Mouse (Mus musculus) forebrain, embryonic 12.5 days (tissue): ENCODE data around the gene Gpr155. TPM values are rescaled to one million over a fixed set of nuclear protein-coding genes. Genes with fewer than 3 reads are reported as not detected.
A peak's percentile ranks its signal among the peaks of the same experiment; 100 is the strongest.

ENCODE experiments used
- ATAC-seq: fragments of 200-750 bp; cut with Nextera tagmentation; 2 replicates; pipeline ENCODE4 v1.8.0; 2017; ENCODE audit warnings: moderate TSS enrichment; ENCODE audit not compliant: low FRiP score
- H3K27ac ChIP-seq: fragments of 300-500 bp; sonication (generic); 2 replicates; pipeline ENCODE4 v1.5.1; 2016; ENCODE audit warnings: mild to moderate bottlenecking
- H3K27me3 ChIP-seq: fragments of 300-500 bp; sonication (generic); 2 replicates; pipeline ENCODE4 v1.6.1; 2016; ENCODE audit warnings: mild to moderate bottlenecking
- H3K36me3 ChIP-seq: fragments of 300-500 bp; sonication (generic); replicated peaks from 2 replicates; pipeline ENCODE4 v1.6.1; 2016; ENCODE audit warnings: mild to moderate bottlenecking
- H3K4me1 ChIP-seq: fragments of 300-500 bp; sonication (generic); 2 replicates; pipeline ENCODE4 v1.6.1; 2016
- H3K4me2 ChIP-seq: fragments of 300-500 bp; sonication (generic); 2 replicates; pipeline ENCODE4 v1.6.1; 2016; ENCODE audit warnings: mild to moderate bottlenecking, moderate library complexity
- H3K4me3 ChIP-seq: fragments of 300-500 bp; sonication (generic); replicated peaks from 2 replicates; pipeline ENCODE4 v1.5.1; 2016; ENCODE audit warnings: mild to moderate bottlenecking
- H3K9ac ChIP-seq: fragments of 300-500 bp; sonication (generic); 2 replicates; pipeline ENCODE4 v1.6.1; 2016; ENCODE audit warnings: mild to moderate bottlenecking
- H3K9me3 ChIP-seq: fragments of 300-500 bp; sonication (generic); 2 replicates; pipeline ENCODE4 v1.6.1; 2016
- WGBS: fragments of 180-500 bp; shearing (Covaris S2); methylation state at CpG from one replicate; pipeline ENCODE4 v1.1.7; 2016; 5-methylcytosine and 5-hydroxymethylcytosine counted together
- polyA plus RNA-seq: library from polyadenylated mRNA; unstranded; fragments of >200 nt; fragmentation: Nextera tagmentation; extraction: Ambion mirVana; gene quantifications from 2 replicates; pipeline ENCODE4 v1.2.1, GENCODE M21; 2016

Gpr155 gene
- polyA plus RNA-seq, 1 experiment from 2014 or later, result 7.3 TPM

DNA sequence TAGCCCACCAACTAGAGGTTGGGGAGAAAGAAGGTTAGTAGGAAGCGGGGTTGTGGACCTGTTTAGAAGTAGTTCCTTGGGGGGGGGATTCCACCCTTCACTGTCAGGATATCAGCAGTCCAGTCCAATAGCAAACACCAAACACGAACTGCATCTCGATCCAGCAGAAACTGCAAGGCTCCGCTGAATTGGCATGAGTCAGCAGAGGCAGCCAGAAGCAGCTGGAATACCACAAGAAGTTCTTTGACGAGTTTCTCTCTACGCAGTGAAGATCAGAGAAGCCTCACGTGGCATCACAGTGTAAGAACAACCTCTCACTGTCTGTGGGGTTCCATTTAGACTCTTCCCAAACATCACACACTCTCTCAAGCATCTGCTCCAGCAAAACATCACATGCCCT lies 18.6 kb upstream of the Gpr155 start:
- Histone ChIP-seq H3K27me3 (no peaks in the 10 kb centered on the region), H3K4me3 (no peak overlapping the region), H3K4me1 (no peaks in the 10 kb centered on the region), H3K36me3 (no peaks in the 10 kb centered on the region), H3K4me2 (no peak overlapping the region), H3K9ac (no peak overlapping the region), H3K27ac (no peak overlapping the region), H3K9me3 (no peaks in the 10 kb centered on the region)
- 87% methylated on average over 7 of the region's 7 CpGs for WGBS
- ATAC-seq, result no peak

DNA sequence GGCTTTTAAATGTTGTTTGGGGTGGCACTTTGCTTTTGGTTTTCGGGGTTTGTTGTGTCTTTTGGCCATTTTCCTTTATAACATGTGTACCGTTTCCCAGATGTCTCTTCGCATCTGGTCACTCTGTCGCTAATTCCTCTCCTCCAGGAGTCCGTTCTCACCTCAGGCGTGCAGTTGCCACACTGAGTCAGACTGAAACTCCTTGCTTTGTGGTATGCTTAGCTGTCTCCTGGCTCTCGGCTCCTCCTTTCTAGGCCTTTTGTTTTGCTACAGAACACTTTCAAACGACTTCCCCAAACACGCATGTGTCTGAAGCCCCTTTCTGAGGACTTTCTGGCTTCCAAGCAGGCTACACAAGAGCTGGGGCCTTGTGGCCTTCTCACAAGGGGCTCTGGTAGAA lies 18.1 kb upstream of the Gpr155 start:
- Histone ChIP-seq H3K4me3 (no peak overlapping the region), H3K27me3 (no peaks in the 10 kb centered on the region), H3K4me2 (no peak overlapping the region), H3K36me3 (no peaks in the 10 kb centered on the region), H3K9me3 (no peaks in the 10 kb centered on the region), H3K27ac (no peak overlapping the region), H3K9ac (no peak overlapping the region), H3K4me1 (no peaks in the 10 kb centered on the region)
- ATAC-seq, result no peak
- WGBS, result 84% methylated on average over 9 of the region's 9 CpGs

DNA sequence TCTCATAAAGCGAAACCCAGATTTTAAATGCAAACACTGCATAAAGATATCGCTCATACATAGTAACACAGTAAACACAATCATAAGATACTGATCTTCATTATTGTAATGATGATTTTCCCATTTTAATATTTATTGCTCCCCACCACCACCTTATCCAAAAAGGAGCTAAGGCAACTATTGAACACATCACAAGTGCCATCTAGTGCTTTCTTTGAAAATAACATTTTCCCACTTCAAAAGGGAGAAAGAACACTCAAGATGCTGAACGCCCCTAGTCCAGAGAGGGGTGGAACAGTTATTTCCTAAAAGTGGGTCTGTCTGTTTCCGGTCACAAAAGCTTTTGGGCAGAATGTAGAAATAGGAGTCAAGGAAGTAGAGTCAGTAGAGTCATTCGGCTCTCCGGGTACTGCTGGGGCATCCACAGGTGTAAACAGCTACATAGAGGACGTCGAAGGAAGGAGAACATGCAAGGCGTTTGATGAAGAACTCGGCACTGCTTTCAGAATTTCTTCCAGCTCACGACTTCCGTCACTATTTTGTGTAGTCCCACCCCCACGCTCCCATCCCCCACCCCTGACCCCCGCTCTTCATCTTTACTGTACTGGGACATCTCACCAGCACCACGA lies 17.1 kb upstream of the Gpr155 start:
- WGBS, result 82% methylated on average over 15 of the region's 15 CpGs
- ATAC-seq, result no peak
- H3K4me2 ChIP-seq, result no peak overlapping the region
- H3K27me3 ChIP-seq, result no peaks in the 10 kb centered on the region
- no peaks in the 10 kb centered on the region for H3K36me3 ChIP-seq
- H3K27ac ChIP-seq, result no peak overlapping the region
- H3K9me3 ChIP-seq, result no peaks in the 10 kb centered on the region
- H3K4me1 ChIP-seq, result no peaks in the 10 kb centered on the region
- no peak overlapping the region for H3K4me3 ChIP-seq
- H3K9ac ChIP-seq, result no peak overlapping the region

DNA sequence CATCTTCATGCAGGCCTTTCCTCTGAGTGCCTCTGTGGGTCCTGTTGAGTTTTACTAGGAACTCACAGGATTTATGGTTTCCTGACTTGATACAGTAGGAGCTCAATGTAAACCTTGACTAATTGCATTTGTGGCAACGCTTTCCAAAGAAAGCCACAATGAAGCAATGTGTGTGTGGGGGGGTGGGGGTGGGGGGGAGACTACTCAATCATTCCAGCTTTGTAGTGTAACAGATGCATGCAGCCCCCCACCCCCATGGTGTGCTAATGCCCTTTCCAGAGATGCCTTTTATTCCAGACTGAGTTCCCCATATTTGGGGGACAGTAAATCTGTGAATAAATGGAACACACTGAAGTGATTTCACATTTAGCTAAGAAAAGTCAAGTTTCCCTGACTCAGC lies 15.3 kb upstream of the Gpr155 start:
- Histone ChIP-seq H3K36me3 (no peaks in the 10 kb centered on the region), H3K4me1 (no peaks in the 10 kb centered on the region), H3K4me3 (no peak overlapping the region), H3K27ac (no peak overlapping the region), H3K4me2 (no peak overlapping the region), H3K9me3 (no peaks in the 10 kb centered on the region), H3K27me3 (no peaks in the 10 kb centered on the region), H3K9ac (no peak overlapping the region)
- no peak for ATAC-seq
- 64% methylated on average over 1 of the region's 1 CpGs for WGBS

DNA sequence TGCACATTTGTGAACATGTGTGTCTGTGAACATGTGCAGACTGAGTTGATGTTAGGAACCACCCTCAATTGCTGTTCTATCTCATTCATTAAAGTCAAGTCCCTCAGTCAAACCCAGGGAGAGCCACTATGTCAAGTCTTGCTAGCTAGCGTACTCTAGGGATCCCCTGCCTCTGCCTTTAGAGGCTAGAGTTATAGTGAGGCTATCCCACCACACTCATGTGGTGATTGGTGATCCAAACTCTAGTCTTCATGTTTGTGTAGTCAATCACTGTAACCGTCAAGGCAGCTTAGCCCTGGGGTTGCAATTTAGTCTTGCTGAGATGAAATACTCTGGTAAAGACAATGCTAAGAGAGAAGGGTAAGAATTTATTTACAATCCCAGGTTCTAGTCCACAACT lies 11.1 kb upstream of the Gpr155 start:
- no peaks in the 10 kb centered on the region for H3K4me1 ChIP-seq
- H3K4me3 ChIP-seq, result no peak overlapping the region
- 95% methylated on average over 2 of the region's 2 CpGs for WGBS
- no peak overlapping the region for H3K4me2 ChIP-seq
- H3K9ac ChIP-seq, result no peak overlapping the region
- H3K9me3 ChIP-seq, result no peaks in the 10 kb centered on the region
- no peaks in the 10 kb centered on the region for H3K27me3 ChIP-seq
- H3K27ac ChIP-seq, result no peak overlapping the region
- no peaks in the 10 kb centered on the region for H3K36me3 ChIP-seq
- no peak for ATAC-seq

DNA sequence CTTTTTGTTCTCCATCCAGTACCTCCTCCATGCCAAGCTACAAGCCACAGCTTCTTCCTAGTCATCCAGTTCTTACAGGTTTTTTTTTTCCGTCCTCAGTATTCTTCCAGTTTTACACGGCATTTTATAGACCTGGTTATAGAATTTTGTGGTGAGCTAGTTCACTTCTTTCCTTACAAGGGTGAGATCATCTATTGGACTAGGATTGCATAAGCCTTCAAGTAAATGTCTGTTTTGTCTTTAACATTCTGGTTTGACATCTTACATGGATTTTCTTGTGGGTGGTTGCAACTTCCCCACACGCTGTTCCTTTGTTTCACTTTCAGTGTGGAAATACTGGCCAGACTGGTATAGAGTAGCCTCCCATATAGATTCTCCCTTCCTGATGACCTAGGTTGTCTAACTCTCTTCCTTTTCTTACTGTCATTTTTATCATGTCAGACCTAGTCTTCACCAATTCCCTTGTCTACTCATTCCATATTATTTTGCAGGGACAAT lies 10.5 kb upstream of the Gpr155 start:
- Histone ChIP-seq H3K4me2 (no peak overlapping the region), H3K4me3 (no peak overlapping the region), H3K36me3 (no peaks in the 10 kb centered on the region), H3K4me1 (no peaks in the 10 kb centered on the region), H3K27ac (no peak overlapping the region), H3K9me3 (no peaks in the 10 kb centered on the region), H3K27me3 (no peaks in the 10 kb centered on the region), H3K9ac (no peak overlapping the region)
- ATAC-seq, result no peak
- WGBS, result 90% methylated on average over 3 of the region's 3 CpGs

DNA sequence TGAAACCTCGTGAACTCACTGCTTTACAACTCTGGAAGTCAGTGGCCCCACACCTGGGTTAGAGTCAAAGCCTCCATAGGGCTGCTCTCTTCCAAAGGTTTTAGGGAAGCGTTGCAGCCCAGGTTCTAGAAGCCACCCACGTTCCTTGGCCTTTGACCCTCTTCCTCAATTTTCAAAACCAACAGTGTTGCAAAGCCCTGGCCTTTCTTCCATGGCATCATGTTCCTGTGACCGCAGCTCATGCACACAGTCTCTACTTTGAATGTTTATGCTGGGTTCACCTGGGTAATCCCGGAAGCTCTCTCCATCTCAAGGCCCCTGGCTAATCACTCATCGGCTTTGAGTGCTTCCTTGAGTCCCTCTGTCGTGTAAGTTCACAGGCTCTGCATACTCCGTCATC lies 9.1 kb upstream of the Gpr155 start:
- Histone ChIP-seq H3K27me3 (no peaks in the 10 kb centered on the region), H3K36me3 (no peaks in the 10 kb centered on the region), H3K27ac (no peak overlapping the region), H3K9me3 (no peaks in the 10 kb centered on the region), H3K4me1 (no peaks in the 10 kb centered on the region), H3K9ac (no peak overlapping the region), H3K4me2 (no peak overlapping the region), H3K4me3 (no peak overlapping the region)
- WGBS, result 84% methylated on average over 8 of the region's 8 CpGs
- no peak for ATAC-seq

DNA sequence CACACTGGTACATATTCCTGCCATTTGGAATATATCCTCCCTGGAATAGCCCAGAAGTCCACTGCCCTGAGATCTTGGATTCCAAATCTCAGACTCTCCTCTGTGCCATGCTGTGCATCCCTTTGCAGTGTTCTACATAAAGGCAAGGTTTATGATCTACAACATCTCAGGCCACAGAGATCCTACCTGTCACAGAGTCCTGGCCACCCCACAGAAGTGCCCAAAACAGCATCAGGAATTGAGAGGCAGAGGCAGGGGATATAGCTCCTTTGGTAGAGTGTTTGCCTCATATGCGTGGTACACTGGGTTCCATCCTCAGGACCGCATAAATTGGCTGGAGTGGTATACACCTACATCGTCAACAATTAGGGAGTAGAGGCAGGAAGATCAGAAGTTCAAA lies 8.1 kb upstream of the Gpr155 start:
- Histone ChIP-seq H3K27ac (no peak overlapping the region), H3K27me3 (no peaks in the 10 kb centered on the region), H3K4me1 (no peaks in the 10 kb centered on the region), H3K4me2 (no peak overlapping the region), H3K4me3 (no peak overlapping the region), H3K9me3 (no peaks in the 10 kb centered on the region), H3K9ac (no peak overlapping the region), H3K36me3 (no peaks in the 10 kb centered on the region)
- 88% methylated on average over 3 of the region's 3 CpGs for WGBS
- no peak for ATAC-seq

DNA sequence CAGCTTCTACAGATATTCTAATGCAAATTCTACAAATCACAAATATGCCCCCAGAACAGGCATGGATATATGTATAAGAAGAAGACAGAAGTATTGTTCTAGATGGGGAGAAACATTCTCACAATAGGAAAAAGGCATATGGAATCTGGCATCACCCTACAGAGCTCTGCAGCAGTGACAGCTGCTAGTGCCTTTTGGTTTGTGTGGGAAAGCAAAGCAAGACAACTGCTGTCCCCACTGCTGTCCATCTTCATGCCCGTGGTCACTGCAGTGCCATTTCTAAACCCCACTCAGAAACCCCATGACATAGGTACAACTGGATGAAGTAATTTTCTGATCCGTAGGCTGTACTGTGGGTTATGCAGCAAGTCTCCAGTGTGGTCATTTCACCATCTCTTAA lies 6.4 kb upstream of the Gpr155 start:
- Histone ChIP-seq H3K4me1 (no peaks in the 10 kb centered on the region), H3K9ac (no peak overlapping the region), H3K27ac (no peak overlapping the region), H3K4me3 (no peak overlapping the region), H3K27me3 (no peaks in the 10 kb centered on the region), H3K4me2 (no peak overlapping the region), H3K36me3 (no peaks in the 10 kb centered on the region), H3K9me3 (no peaks in the 10 kb centered on the region)
- ATAC-seq, result no peak
- WGBS, result 85% methylated on average over 2 of the region's 2 CpGs

DNA sequence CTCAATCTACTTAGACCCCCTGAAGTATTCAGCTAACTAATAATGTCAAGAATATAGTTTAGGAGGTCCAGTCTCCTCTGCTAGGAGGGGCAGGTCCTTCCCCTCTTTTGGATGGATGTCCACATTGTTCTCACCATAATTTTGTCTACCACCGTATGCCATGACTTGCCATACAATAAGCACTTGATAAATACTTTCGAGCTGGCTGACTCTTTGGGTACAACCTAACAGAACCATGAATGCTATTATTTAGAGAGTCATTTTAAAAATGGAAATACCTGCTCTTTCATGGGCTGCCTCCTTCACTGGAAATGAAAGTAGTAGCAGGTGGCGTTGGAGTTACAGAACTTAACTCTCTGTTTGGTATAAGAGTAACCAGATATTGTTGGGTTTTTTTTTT lies 3.6 kb upstream of the Gpr155 start:
- Histone ChIP-seq H3K4me1 (peaks cover 9% of the 10 kb centered on the region), H3K27me3 (0 out of 2 replicates have a peak, but pooled peaks cover 8% of the 10 kb centered on the region), H3K9ac (no peak overlapping the region), H3K4me2 (no peak overlapping the region), H3K9me3 (no peaks in the 10 kb centered on the region), H3K36me3 (no peaks in the 10 kb centered on the region), H3K4me3 (no peak overlapping the region), H3K27ac (no peak overlapping the region)
- 87% methylated on average over 3 of the region's 3 CpGs for WGBS
- no peak for ATAC-seq

DNA sequence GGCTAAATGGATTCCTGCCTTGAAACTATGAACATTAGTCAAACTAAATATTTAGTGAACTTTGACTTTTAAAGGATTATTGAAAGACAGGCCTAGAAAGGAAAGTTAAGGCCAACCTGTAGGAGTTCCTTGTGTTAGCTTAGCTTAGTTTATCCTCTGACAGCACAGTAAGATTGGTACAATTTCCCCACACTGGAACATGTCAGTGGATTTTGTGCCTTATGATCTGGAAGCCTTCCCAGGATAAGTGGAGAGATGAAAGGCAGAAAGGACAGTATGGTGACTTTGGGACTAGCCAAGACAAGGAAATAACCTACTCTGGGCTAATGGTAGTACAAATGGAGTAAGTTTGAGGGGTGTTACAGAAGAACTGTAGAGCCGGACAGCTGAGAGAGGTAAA lies 1.4 kb upstream of the Gpr155 start:
- H3K9me3 ChIP-seq, result no peaks in the 10 kb centered on the region
- H3K27ac ChIP-seq, result no peak overlapping the region
- H3K36me3 ChIP-seq, result no peaks in the 10 kb centered on the region
- H3K9ac ChIP-seq, result no peak overlapping the region
- ATAC-seq, result no peak
- H3K4me3 ChIP-seq, result no peak overlapping the region
- 0 out of 2 replicates have a peak, but pooled peaks cover 8% of the 10 kb centered on the region for H3K27me3 ChIP-seq
- peaks cover 9% of the 10 kb centered on the region for H3K4me1 ChIP-seq
- 92% methylated on average over 1 of the region's 1 CpGs for WGBS
- H3K4me2 ChIP-seq, result no peak overlapping the region

DNA sequence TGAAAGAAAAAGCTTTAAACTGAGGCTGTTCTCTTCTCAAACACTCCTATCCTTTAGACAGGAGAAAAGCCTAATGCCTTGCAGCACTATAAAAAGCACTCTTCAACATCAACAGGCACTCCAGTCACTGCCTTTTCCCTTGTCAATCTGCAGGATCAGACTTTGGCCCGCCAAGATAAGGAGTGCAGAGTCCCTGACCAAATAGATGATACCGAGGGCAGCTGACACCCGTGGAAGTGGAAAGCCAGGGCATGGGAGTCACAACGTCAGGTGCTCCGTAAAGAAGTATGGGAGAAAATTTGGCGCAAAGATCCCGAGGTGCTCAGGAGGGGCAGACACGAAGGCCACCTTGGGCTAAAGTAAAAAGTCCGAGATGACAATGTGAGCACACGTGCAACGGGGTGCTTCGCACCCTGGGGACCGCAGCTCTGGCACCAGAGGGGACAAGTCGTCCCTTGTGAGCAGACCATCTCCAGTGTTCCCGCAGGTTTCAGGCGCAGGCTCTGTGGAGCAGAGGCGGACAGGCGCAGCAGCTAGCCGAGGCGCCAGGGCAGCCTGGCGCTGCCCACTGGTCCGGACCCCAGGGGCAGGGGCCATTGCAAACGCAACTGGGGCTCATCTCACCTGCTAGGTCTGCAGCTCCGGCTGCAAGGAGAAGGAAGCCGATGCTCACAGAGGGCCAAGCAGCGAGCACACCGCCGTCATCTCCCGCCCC lies 574 bp downstream of the Gpr155 start:
- H3K4me1 ChIP-seq, result peaks cover 9% of the 10 kb centered on the region
- H3K9me3 ChIP-seq, result no peaks in the 10 kb centered on the region
- peak overlapping the region; percentile 56; the same call in 1 of the 2 replicates for H3K27ac ChIP-seq
- ATAC-seq, result no peak; the same call in 1 of the 2 replicates
- H3K36me3 ChIP-seq, result no peaks in the 10 kb centered on the region
- H3K4me3 ChIP-seq, result peak overlapping the region; percentile 71
- WGBS, result 1% methylated on average over 29 of the region's 29 CpGs
- H3K4me2 ChIP-seq, result peak overlapping the region; percentile 96
- H3K27me3 ChIP-seq, result 0 out of 2 replicates have a peak, but pooled peaks cover 8% of the 10 kb centered on the region
- H3K9ac ChIP-seq, result peak overlapping the region; percentile 72

DNA sequence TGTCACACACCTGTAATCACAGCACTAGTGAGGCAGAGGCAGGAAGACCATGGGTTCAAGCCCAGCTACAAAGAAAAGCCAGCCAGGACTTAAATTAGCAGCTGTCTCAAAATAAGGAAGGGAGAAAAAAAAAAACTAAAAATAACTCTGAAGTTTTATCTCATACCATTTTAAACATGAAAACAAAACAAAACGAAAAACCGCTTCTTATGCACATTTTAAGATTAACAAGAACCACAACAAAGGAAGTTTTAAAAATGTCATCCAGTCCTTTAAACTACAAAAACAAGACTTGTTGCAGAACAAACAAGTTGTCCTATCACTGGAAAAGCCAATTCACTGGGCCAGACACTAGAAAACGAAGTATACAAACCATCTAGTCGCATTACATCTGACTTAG lies 1.2 kb downstream of the Gpr155 start:
- Histone ChIP-seq H3K4me1 (peaks cover 9% of the 10 kb centered on the region), H3K9ac (no peak overlapping the region), H3K27me3 (0 out of 2 replicates have a peak, but pooled peaks cover 8% of the 10 kb centered on the region), H3K27ac (no peak overlapping the region), H3K4me2 (peak overlapping the region; percentile 96; the same call in 1 of the 2 replicates), H3K4me3 (no peak overlapping the region), H3K36me3 (no peaks in the 10 kb centered on the region), H3K9me3 (no peaks in the 10 kb centered on the region)
- 85% methylated on average over 4 of the region's 4 CpGs for WGBS
- no peak for ATAC-seq
